Mouse (Mus musculus) lung, embryonic 14.5 days (tissue): ENCODE measurements around the gene Ap5m1. TPM values are rescaled to one million over a fixed set of nuclear protein-coding genes. Genes with fewer than 3 reads are reported as not detected.

ENCODE experiments used
- ATAC-seq: fragments of 200-750 bp; cut with Nextera tagmentation; 2 replicates; pipeline ENCODE4 v1.8.0; 2017; ENCODE audit warnings: mild to moderate bottlenecking, moderate TSS enrichment, moderate library complexity; ENCODE audit not compliant: insufficient read depth
- DNase-seq: peaks from one replicate; pipeline ENCODE4 v3.0.0-alpha.2; 2015
- H3K27ac ChIP-seq: fragments of 300-500 bp; sonication (generic); 2 replicates; pipeline ENCODE4 v1.5.1; 2014; ENCODE audit warnings: low read depth, mild to moderate bottlenecking, moderate library complexity
- H3K27me3 ChIP-seq: fragments of 300-500 bp; sonication (generic); 2 replicates; pipeline ENCODE4 v1.6.1; 2014; ENCODE audit warnings: low read length, control low read depth; ENCODE audit not compliant: insufficient read depth
- H3K36me3 ChIP-seq: fragments of 300-500 bp; sonication (generic); 2 replicates; pipeline ENCODE4 v1.6.1; 2014; ENCODE audit warnings: control low read depth; ENCODE audit not compliant: insufficient read depth
- H3K4me1 ChIP-seq: fragments of 300-500 bp; sonication (generic); 2 replicates; pipeline ENCODE4 v1.6.1; 2014; ENCODE audit warnings: antibody characterized with exemption, control low read depth; ENCODE audit not compliant: insufficient read depth
- H3K4me2 ChIP-seq: fragments of 300-500 bp; sonication (generic); 2 replicates; pipeline ENCODE4 v1.6.1; 2014; ENCODE audit warnings: mild to moderate bottlenecking
- H3K4me3 ChIP-seq: fragments of 300-500 bp; sonication (generic); 2 replicates; pipeline ENCODE4 v1.5.1; 2014; ENCODE audit warnings: low read depth, low read length
- H3K9ac ChIP-seq: fragments of 300-500 bp; sonication (generic); 2 replicates; pipeline ENCODE4 v1.6.1; 2014
- H3K9me3 ChIP-seq: fragments of 300-500 bp; sonication (generic); 2 replicates; pipeline ENCODE4 v1.6.1; 2016; ENCODE audit warnings: low read depth, low read length, control low read depth
- CTCF ChIP-seq: IDR thresholded peaks from 2 replicates; pipeline ENCODE4 v1.5.1; 2016; ENCODE audit warnings: antibody characterized with exemption, low read depth
- WGBS: fragments of 180-500 bp; shearing (Covaris S2); extraction: QIAGEN DNeasy Blood & Tissue Kit; methylation state at CpG from one replicate; pipeline ENCODE4 v1.1.7; 2014; 5-methylcytosine and 5-hydroxymethylcytosine counted together
- polyA plus RNA-seq: library from polyadenylated mRNA; unstranded; fragments of >200 nt; fragmentation: Nextera tagmentation; extraction: Ambion mirVana; gene quantifications from 2 replicates; pipeline ENCODE4 v1.2.1, GENCODE M21; 2014

The Ap5m1 gene
- polyA plus RNA-seq = 21.7 and 26.0 TPM in 2 replicates

DNA sequence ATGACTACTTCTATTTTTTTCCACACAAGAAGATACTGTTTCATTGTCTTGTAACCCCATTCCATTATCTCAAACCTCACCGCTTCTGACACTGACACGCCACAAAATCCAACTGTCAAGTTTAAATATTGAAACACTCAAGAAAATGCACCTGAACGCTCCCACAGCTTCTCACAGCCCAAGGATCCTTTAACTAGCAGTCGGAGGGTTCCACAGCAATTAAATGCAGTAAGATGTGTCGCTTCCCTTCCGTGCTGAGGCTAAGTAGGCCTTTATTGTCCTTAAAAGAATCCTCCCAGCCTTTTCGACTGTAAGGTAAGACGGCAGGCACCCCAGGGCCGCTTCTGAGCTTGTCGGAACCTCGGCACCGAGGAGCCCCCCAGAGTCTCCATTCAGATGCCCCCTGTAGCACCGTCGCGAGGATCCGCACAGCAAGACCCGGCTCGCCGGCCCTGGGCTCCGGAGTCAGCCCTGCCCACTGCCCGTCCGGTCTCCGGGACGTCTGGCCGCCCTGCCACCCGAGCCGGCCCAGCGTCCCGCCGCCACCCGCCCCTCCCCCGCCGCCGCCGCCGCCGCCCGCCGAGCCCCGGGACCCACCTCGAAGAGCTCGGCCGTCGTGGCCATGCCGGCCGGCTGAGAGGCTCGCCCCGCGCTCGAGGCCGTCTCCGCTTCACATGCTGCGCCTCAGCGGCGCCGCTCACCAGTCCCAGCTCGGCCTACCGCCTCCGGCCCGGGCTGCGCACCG lies at the start of gene Ap5m1:
Gene Ap5m1 (plus strand): TSS at position 569 of the 745 bp plus-strand sequence.
- peaks cover 11% of the 10 kb centered on the region for H3K4me1 ChIP-seq
- no peak for TF ChIP-seq CTCF
- H3K9ac ChIP-seq = peak within 1 kb of the TSS; percentile 93
- no peaks in the 10 kb centered on the region for H3K27me3 ChIP-seq
- H3K9me3 ChIP-seq = no peaks in the 10 kb centered on the region
- H3K4me2 ChIP-seq = peak within 1 kb of the TSS; percentile 79
- ATAC-seq (peak; percentile 67), DNase-seq (peak; percentile 47)
- peak within 1 kb of the TSS; percentile 99 for H3K27ac ChIP-seq
- H3K4me3 ChIP-seq = peak within 1 kb of the TSS; percentile 91
- H3K36me3 ChIP-seq = no peaks in the 10 kb centered on the region
- WGBS = under 1% methylated on average over 50 of the region's 62 CpGs

- no peak overlapping the region for H3K27ac ChIP-seq
- H3K9me3 ChIP-seq = no peaks in the 10 kb centered on the region
- no peaks in the 10 kb centered on the region for H3K4me1 ChIP-seq
- TF ChIP-seq CTCF = no peak
- ATAC-seq = no peak
- DNase-seq = no peak
- no peaks in the 10 kb centered on the region for H3K27me3 ChIP-seq
- H3K9ac ChIP-seq = no peak overlapping the region
- WGBS = 90% methylated on average over 5 of the region's 5 CpGs
- H3K36me3 ChIP-seq = peaks cover 38% of the 10 kb centered on the region
- H3K4me2 ChIP-seq = no peak overlapping the region
- H3K4me3 ChIP-seq = no peak overlapping the region
Observed at GRCm38 (mm10) chr14:49019765-49020164, 46.1 kb upstream of the Ap5m1 start.

GRCm38 (mm10) chr14:49027040-49027778 lies 38.7 kb upstream of the Ap5m1 start:
- no peaks in the 10 kb centered on the region for H3K4me1 ChIP-seq
- peaks cover 16% of the 10 kb centered on the region for H3K36me3 ChIP-seq
- no peak overlapping the region for H3K4me2 ChIP-seq
- H3K9ac ChIP-seq = no peak overlapping the region
- DNase-seq (no peak), ATAC-seq (no peak; the same call in 1 of the 2 replicates)
- no peaks in the 10 kb centered on the region for H3K27me3 ChIP-seq
- WGBS = 86% methylated on average over 6 of the region's 6 CpGs
- TF ChIP-seq CTCF = no peak
- H3K27ac ChIP-seq = no peak overlapping the region
- H3K9me3 ChIP-seq = no peaks in the 10 kb centered on the region
- H3K4me3 ChIP-seq = no peak overlapping the region

GRCm38 (mm10) chr14:49027779-49028368 lies 38.0 kb upstream of the Ap5m1 start:
- no peak overlapping the region for H3K27ac ChIP-seq
- 79% methylated on average over 3 of the region's 3 CpGs for WGBS
- no peaks in the 10 kb centered on the region for H3K4me1 ChIP-seq
- H3K4me2 ChIP-seq = no peak overlapping the region
- DNase-seq = peak; percentile 28
- no peak for ATAC-seq
- no peaks in the 10 kb centered on the region for H3K9me3 ChIP-seq
- no peaks in the 10 kb centered on the region for H3K27me3 ChIP-seq
- no peak; the same call in 1 of the 2 replicates for TF ChIP-seq CTCF
- no peak overlapping the region for H3K9ac ChIP-seq
- H3K4me3 ChIP-seq = no peak overlapping the region
- peaks cover 15% of the 10 kb centered on the region for H3K36me3 ChIP-seq

DNA sequence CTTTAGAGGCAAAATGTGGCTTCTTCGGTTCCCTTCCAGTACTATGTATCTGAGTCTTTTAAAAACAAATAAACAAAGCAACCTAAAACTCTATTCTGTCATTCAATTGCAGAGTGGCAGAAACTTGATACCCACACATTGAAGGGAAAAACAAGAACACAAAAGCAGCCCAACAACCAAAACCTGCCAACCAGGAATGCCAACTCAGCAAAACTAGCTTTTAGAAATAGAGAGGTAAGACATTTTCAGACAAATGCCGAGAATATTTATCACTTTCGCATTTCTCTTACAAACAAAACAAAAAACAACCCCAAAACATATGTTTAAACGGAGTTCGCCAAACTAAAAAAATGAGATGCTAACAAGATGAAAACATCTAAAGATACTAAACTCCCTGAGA lies 36.9 kb upstream of the Ap5m1 start:
- no peak for TF ChIP-seq CTCF
- H3K4me2 ChIP-seq = no peak overlapping the region
- no peak overlapping the region for H3K9ac ChIP-seq
- H3K4me1 ChIP-seq = no peaks in the 10 kb centered on the region
- peaks cover 20% of the 10 kb centered on the region for H3K36me3 ChIP-seq
- no peak overlapping the region for H3K27ac ChIP-seq
- H3K9me3 ChIP-seq = no peaks in the 10 kb centered on the region
- DNase-seq (no peak), ATAC-seq (no peak)
- 86% methylated on average over 5 of the region's 5 CpGs for WGBS
- no peaks in the 10 kb centered on the region for H3K27me3 ChIP-seq
- no peak overlapping the region for H3K4me3 ChIP-seq

DNA sequence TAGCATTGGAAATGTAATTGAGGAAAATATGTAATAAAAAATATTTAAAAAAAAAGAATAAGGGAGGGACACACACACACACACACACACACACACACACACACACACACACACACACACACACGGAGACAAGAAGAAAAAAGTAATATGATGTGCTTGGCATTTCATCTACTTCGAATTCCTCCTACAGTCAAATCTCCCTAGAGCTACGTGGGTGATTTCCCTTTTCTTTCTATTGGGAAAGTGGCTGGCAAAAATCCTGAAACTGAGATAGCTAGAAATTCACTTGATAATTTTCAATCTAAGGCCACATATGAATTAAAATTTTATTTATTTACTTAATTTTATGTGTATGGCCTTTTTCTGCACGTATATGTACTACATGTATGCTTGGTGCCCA lies 20.3 kb upstream of the Ap5m1 start:
- WGBS = 86% methylated on average over 4 of the region's 4 CpGs
- no peak for ATAC-seq
- TF ChIP-seq CTCF = no peak

GRCm38 (mm10) chr14:49049492-49049891 lies 16.4 kb upstream of the Ap5m1 start:
- Histone ChIP-seq H3K4me3 (no peak overlapping the region), H3K27me3 (no peaks in the 10 kb centered on the region), H3K4me1 (no peaks in the 10 kb centered on the region), H3K9ac (no peak overlapping the region), H3K9me3 (no peaks in the 10 kb centered on the region), H3K36me3 (peaks cover 10% of the 10 kb centered on the region; the same call in 1 of the 2 replicates), H3K4me2 (no peak overlapping the region), H3K27ac (no peak overlapping the region)
- DNase-seq (no peak), ATAC-seq (no peak)
- no peak for TF ChIP-seq CTCF

More for the DNA sequence above, 20.3 kb upstream of the Ap5m1 start:
- no peak overlapping the region for H3K27ac ChIP-seq
- H3K4me1 ChIP-seq = no peaks in the 10 kb centered on the region
- H3K27me3 ChIP-seq = no peaks in the 10 kb centered on the region
- 0 out of 2 replicates have a peak, but pooled peaks cover 5% of the 10 kb centered on the region for H3K36me3 ChIP-seq
- no peak overlapping the region for H3K9ac ChIP-seq
- no peaks in the 10 kb centered on the region for H3K9me3 ChIP-seq
- no peak overlapping the region for H3K4me2 ChIP-seq
- DNase-seq = no peak
- H3K4me3 ChIP-seq = no peak overlapping the region
